Mouse (Mus musculus): ENCODE results near the gene Lrrc36.

Lrrc36 gene

GRCm38 (mm10) chr8:105413391-105413790, at the start of gene Lrrc36, which contains the start of gene Kctd19:
TSS of gene Lrrc36 (plus strand) at chr8:105413571.
TSS of gene Kctd19 (minus strand) at chr8:105413502.
- DNase-seq (ENCODE audit: extremely low spot score, low spot score): peak; percentile 64

GRCm38 (mm10) chr8:105367107-105367506, 46.3 kb upstream of the Lrrc36 start:
- no peak for DNase-seq (ENCODE audit: extremely low spot score, low spot score)

GRCm38 (mm10) chr8:105372473-105372872, 40.9 kb upstream of the Lrrc36 start:
- no peak for DNase-seq (ENCODE audit: extremely low spot score, low spot score)

- no peak for DNase-seq (ENCODE audit: extremely low spot score, low spot score)
These were observed 40.3 kb upstream of the Lrrc36 start, which contains the start of gene Plekhg4 for GRCm38 (mm10) chr8:105373032-105373431. TSS of gene Plekhg4 (plus strand) at chr8:105373274.

- peak; percentile 49 for DNase-seq (ENCODE audit: extremely low spot score, low spot score)
These were observed 38.8 kb upstream of the Lrrc36 start for GRCm38 (mm10) chr8:105374513-105374966.

GRCm38 (mm10) chr8:105378673-105379072, 34.7 kb upstream of the Lrrc36 start:
- DNase-seq (ENCODE audit: extremely low spot score, low spot score): no peak

GRCm38 (mm10) chr8:105380308-105380707, 33.1 kb upstream of the Lrrc36 start:
- DNase-seq (ENCODE audit: extremely low spot score, low spot score): no peak

- no peak for DNase-seq (ENCODE audit: extremely low spot score, low spot score)
These were observed 29.3 kb upstream of the Lrrc36 start for GRCm38 (mm10) chr8:105384070-105384469.

GRCm38 (mm10) chr8:105387151-105387550, 26.2 kb upstream of the Lrrc36 start:
- no peak for DNase-seq (ENCODE audit: extremely low spot score, low spot score)

GRCm38 (mm10) chr8:105389096-105389495, 24.3 kb upstream of the Lrrc36 start:
- DNase-seq (ENCODE audit: extremely low spot score, low spot score): no peak

GRCm38 (mm10) chr8:105393089-105393787, 20.1 kb upstream of the Lrrc36 start:
- no peak for DNase-seq (ENCODE audit: extremely low spot score, low spot score)

GRCm38 (mm10) chr8:105393915-105394314, 19.5 kb upstream of the Lrrc36 start:
- DNase-seq (ENCODE audit: extremely low spot score, low spot score): no peak

- no peak for DNase-seq (ENCODE audit: extremely low spot score, low spot score)
These were observed 15.6 kb upstream of the Lrrc36 start for GRCm38 (mm10) chr8:105397747-105398146.

GRCm38 (mm10) chr8:105400016-105400415, 13.4 kb upstream of the Lrrc36 start:
- DNase-seq (ENCODE audit: extremely low spot score, low spot score): no peak

- DNase-seq (ENCODE audit: extremely low spot score, low spot score): no peak
These were observed 9.9 kb upstream of the Lrrc36 start for GRCm38 (mm10) chr8:105403467-105403866.

GRCm38 (mm10) chr8:105404496-105404895, 8.9 kb upstream of the Lrrc36 start:
- no peak for DNase-seq (ENCODE audit: extremely low spot score, low spot score)

- DNase-seq (ENCODE audit: extremely low spot score, low spot score): no peak
These were observed 7.0 kb upstream of the Lrrc36 start for GRCm38 (mm10) chr8:105406416-105406815.

GRCm38 (mm10) chr8:105408331-105408730, 5.0 kb upstream of the Lrrc36 start:
- DNase-seq (ENCODE audit: extremely low spot score, low spot score): no peak

- no peak for DNase-seq (ENCODE audit: extremely low spot score, low spot score)
These were observed 3.4 kb upstream of the Lrrc36 start for GRCm38 (mm10) chr8:105409947-105410346.

GRCm38 (mm10) chr8:105418992-105419391, 5.6 kb downstream of the Lrrc36 start:
- no peak for DNase-seq (ENCODE audit: extremely low spot score, low spot score)

- DNase-seq (ENCODE audit: extremely low spot score, low spot score): no peak
These were observed 6.4 kb downstream of the Lrrc36 start for GRCm38 (mm10) chr8:105419800-105420199.

- DNase-seq (ENCODE audit: extremely low spot score, low spot score): no peak
These were observed 8.6 kb downstream of the Lrrc36 start for GRCm38 (mm10) chr8:105422006-105422405.

- DNase-seq (ENCODE audit: extremely low spot score, low spot score): no peak
These were observed 13.5 kb downstream of the Lrrc36 start for GRCm38 (mm10) chr8:105426878-105427277.

Measured in neural tube, embryonic 10.5 days (tissue).